Mouse (Mus musculus) E14TG2a.4 (cell line): ENCODE results near the gene Plk5.

Experiments used
- CTCF ChIP-seq: conservative IDR thresholded peaks from 2 replicates; pipeline ENCODE4 v1.5.1; 2014; ENCODE audit warnings: low read length
- NANOG ChIP-seq: IDR thresholded peaks from 2 replicates; pipeline ENCODE4 v1.6.1; 2014; ENCODE audit warnings: borderline replicate concordance, low read length, mixed read lengths
- POU5F1 ChIP-seq: IDR thresholded peaks from 2 replicates; pipeline ENCODE4 v1.6.1; 2014; ENCODE audit warnings: low read length, borderline replicate concordance

DNA sequence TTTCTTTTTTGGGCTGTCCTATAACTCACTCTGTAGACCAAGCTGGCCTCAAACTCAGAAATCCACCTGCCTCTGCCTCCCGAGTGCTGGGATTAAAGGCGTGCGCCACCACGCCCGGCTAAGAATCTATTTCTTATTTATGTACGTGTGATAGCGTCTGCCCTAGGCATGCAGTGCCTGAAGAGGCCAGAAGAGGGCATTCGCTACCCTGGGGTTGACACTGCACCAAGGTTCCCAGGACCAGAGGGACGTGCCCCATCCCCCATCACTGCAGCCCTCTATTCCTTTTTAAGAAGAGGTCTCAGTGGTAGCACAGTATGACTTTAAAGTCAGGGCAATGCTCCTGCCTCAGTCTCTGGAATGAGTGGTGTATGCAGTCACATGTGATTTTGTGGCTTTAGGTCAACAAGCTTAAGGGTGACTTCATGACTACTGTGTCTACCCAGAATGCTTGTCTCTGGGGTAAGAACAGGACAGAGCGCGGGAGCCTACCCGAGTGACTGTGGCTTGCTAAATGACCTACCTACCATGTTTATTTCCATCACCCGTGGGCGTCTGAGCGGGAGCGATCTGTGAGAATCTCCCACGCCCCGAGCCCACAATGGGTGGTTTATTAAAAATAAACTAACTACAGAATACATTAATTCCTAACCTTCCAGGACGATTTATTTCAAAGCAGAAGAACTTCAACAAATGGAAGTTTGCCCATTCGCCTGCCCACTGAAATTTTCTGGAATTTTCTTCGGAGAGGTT is 13.9 kb downstream of the Plk5 start:
- TF ChIP-seq CTCF (peak; percentile 57), NANOG (no peak), POU5F1 (no peak)
